Mouse (Mus musculus): ENCODE measurements around the gene Ssty2.
"Not testable (repeated sequence)": the region's sequence is repeated elsewhere in the genome, so short reads cannot be mapped to it uniquely, and the experiment has no call there.

The Ssty2 gene

GRCm38 (mm10) chrY:67047972-67048371, at the start of gene Ssty2:
Gene Ssty2, minus strand, starts transcription at chrY:67048072.
- not testable (repeated sequence) for DNase-seq
